In genomic region chr3:30012150-30012549, GRCm38 (mm10) we compare ENCODE assay signal across 8 mouse cellular contexts.
A peak's percentile ranks its signal among the peaks of the same experiment; 100 is the strongest.
DNase-seq lines count a peak whose midpoint lies in the region; ATAC-seq and TF ChIP-seq lines count a peak whose summit lies in the region.

No protein-coding gene starts in this region.

- H3K36me3 ChIP-seq in lung, postnatal 0 days (ENCODE audit: insufficient read depth, low read length): no peaks in the 10 kb centered on the region
- no peaks in the 10 kb centered on the region for H3K36me3 ChIP-seq in stomach, embryonic 15.5 days

- H3K4me1 ChIP-seq in lung, postnatal 0 days (ENCODE audit: insufficient read depth, low read depth, low read length): no peaks in the 10 kb centered on the region
- H3K4me1 ChIP-seq in stomach, embryonic 15.5 days: 0 out of 2 replicates have a peak, but pooled peaks cover 8% of the 10 kb centered on the region

- H3K9ac ChIP-seq in lung, postnatal 0 days (replicated peaks; ENCODE audit: low read depth): peak overlapping the region; percentile 80
- H3K9ac ChIP-seq in stomach, embryonic 15.5 days: peak overlapping the region; percentile 67; the same call in 1 of the 2 replicates

- peak; percentile 42 for DNase-seq in left cerebral cortex, postnatal 4 days
- no peak for DNase-seq in left cerebral cortex, adult 11 months (ENCODE audit: low spot score)
- DNase-seq in embryo, embryonic 9.5 days (ENCODE audit: extremely low spot score): peak; percentile 49
- peak; percentile 79 to 84 for DNase-seq in heart, adult 9 months (ENCODE audit: low spot score in 2 of 2)
- peak; percentile 53 to 66 for DNase-seq in kidney, adult 8-10 months
- DNase-seq in lung, postnatal 0 days (ENCODE audit: low spot score): peak; percentile 65
- no peak for DNase-seq in thymus, postnatal 14 days

- TF ChIP-seq EP300 in lung, postnatal 0 days (IDR thresholded peaks at IDR 0.05): 0 out of 2 replicates have a peak, but pooled peaks have one; percentile 20

- H3K9me3 ChIP-seq in lung, postnatal 0 days (ENCODE audit: low read length): no peaks in the 10 kb centered on the region
- H3K9me3 ChIP-seq in stomach, embryonic 15.5 days: no peaks in the 10 kb centered on the region

- WGBS in lung, postnatal 0 days: under 1% methylated on average over 27 of the region's 27 CpGs
- WGBS in stomach, embryonic 15.5 days: 0% methylated on average over 27 of the region's 27 CpGs

- peak; percentile 60 for ATAC-seq in lung, postnatal 0 days
- ATAC-seq in stomach, embryonic 15.5 days (ENCODE audit: insufficient read depth, low FRiP score, low read depth): no peak

- peak overlapping the region; percentile 60 for H3K4me2 ChIP-seq in lung, postnatal 0 days (replicated peaks; ENCODE audit: low read depth, low read length)
- H3K4me2 ChIP-seq in stomach, embryonic 15.5 days: peak overlapping the region; percentile 80

- TF ChIP-seq CTCF in lung, postnatal 0 days (IDR thresholded peaks at IDR 0.05): no peak

- peak overlapping the region; percentile 91 for H3K27ac ChIP-seq in lung, postnatal 0 days (ENCODE audit: low read length)
- peak overlapping the region; percentile 89 for H3K27ac ChIP-seq in stomach, embryonic 15.5 days

- no peaks in the 10 kb centered on the region for H3K27me3 ChIP-seq in lung, postnatal 0 days (replicated peaks; ENCODE audit: insufficient read depth, low read length)
- no peaks in the 10 kb centered on the region for H3K27me3 ChIP-seq in stomach, embryonic 15.5 days (replicated peaks)

- intact Hi-C loops in left cerebral cortex, postnatal 4 days (cut with DNase I): no loop called here

- H3K4me3 ChIP-seq in lung, postnatal 0 days (ENCODE audit: low read depth, low read length): peak overlapping the region; percentile 61
- peak overlapping the region; percentile 60 for H3K4me3 ChIP-seq in stomach, embryonic 15.5 days (replicated peaks)

Comparison
In these comparisons a context has a peak if more than half of its experiments do, and no peak if none do; other contexts are left out.
1. DNase-seq: peak in left cerebral cortex, postnatal 4 days (single experiment), embryo, embryonic 9.5 days (single experiment), heart, adult 9 months (2 of 2), kidney, adult 8-10 months (2 of 2) and lung, postnatal 0 days (single experiment); none in left cerebral cortex, adult 11 months (single experiment) and thymus, postnatal 14 days (single experiment).